12 mouse cellular contexts compared by ENCODE assay signal in the genomic region with DNA sequence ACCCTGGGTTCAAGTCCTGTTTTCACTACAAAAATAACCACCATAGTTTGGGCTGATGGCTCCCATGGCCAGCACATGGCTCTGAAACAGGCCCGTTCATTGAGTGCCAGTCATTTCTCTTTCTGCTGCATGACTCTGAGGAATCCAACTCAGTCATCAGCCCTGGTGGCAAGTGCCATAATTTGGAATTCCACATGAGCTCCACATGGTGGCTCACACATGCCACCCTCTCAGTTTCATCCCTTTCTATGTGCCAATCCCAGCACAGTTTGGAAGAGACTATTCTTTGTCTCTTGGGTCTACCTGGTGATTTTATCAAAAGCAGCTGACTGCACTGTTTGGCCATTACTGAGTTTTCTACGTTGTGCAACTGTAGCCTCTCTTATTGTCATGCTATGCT.
"Had no signal": no experiment of that assay in that cellular context is flagged by ENCODE, and none has a peak within 500 bp of the region (broad histone marks: within the 10 kb centered on the region; RNA-seq: fewer than 3 reads in every experiment).

No protein-coding gene starts in this region.

- H3K9ac ChIP-seq: limb, embryonic 15.5 days; liver, embryonic 13.5 days; liver, postnatal 0 days; lung, embryonic 15.5 days; midbrain, embryonic 12.5 days; neural tube, embryonic 15.5 days had no signal

- H3K27me3 ChIP-seq: limb, embryonic 15.5 days; liver, embryonic 13.5 days; lung, embryonic 15.5 days; midbrain, embryonic 12.5 days; neural tube, embryonic 15.5 days had no signal

- H3K9me3 ChIP-seq: limb, embryonic 15.5 days; liver, embryonic 13.5 days; lung, embryonic 15.5 days; midbrain, embryonic 12.5 days; neural tube, embryonic 15.5 days had no signal

- H3K36me3 ChIP-seq: limb, embryonic 15.5 days; liver, embryonic 13.5 days; lung, embryonic 15.5 days; midbrain, embryonic 12.5 days; neural tube, embryonic 15.5 days had no signal

- H3K27ac ChIP-seq: limb, embryonic 15.5 days; liver, embryonic 13.5 days; lung, embryonic 15.5 days; midbrain, embryonic 12.5 days; neural tube, embryonic 15.5 days had no signal

- H3K4me3 ChIP-seq: limb, embryonic 15.5 days; liver, embryonic 13.5 days; lung, embryonic 15.5 days; midbrain, embryonic 12.5 days; neural tube, embryonic 15.5 days had no signal

- ATAC-seq: liver, postnatal 0 days had no signal

- H3K4me1 ChIP-seq: limb, embryonic 15.5 days; liver, embryonic 13.5 days; lung, embryonic 15.5 days; midbrain, embryonic 12.5 days; neural tube, embryonic 15.5 days had no signal

- DNase-seq: kidney, postnatal 25 days; layer of hippocampus, adult 9-11 months; liver, embryonic 13.5 days; liver, postnatal 0 days; right cerebral cortex, adult 18-20 months; right cerebral cortex, postnatal 25 days; thymus, adult 18-20 months; thymus, postnatal 14 days had no signal

- H3K4me2 ChIP-seq: limb, embryonic 15.5 days; liver, embryonic 13.5 days; lung, embryonic 15.5 days; midbrain, embryonic 12.5 days; neural tube, embryonic 15.5 days had no signal
